Mouse (Mus musculus): ENCODE measurements around the gene Veph1.

The Veph1 gene

DNA sequence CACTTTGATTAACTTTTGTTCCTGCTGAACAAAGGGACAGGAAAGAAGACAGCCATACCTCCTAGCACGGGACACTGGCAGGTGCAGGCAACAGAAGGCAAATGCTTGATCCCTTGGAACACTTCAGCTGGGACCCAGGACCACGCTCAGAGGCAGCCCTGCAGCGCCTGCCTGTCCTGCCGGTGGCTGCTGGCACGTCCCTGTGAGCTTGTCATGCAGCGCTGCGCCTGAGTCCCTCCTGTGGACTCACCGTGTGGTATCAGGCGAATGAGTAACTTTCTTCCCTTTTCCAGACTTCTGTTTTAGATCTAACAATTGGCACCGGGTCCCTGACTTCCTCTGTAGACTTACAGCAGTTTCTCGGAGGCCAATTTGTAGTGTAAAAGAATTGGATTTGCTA is at the start of gene Veph1:
Gene Veph1, minus strand, starts transcription at position 293 of the 400 bp plus-strand sequence.
- ChIA-PET POLR2A (no interaction called here), CTCF (interaction anchor here in 1 of 4 experiments (0.6 kb wide), 1 partner anchor 320 kb away, joined by 3 read pairs; no protein-coding TSS in a partner anchor)

DNA sequence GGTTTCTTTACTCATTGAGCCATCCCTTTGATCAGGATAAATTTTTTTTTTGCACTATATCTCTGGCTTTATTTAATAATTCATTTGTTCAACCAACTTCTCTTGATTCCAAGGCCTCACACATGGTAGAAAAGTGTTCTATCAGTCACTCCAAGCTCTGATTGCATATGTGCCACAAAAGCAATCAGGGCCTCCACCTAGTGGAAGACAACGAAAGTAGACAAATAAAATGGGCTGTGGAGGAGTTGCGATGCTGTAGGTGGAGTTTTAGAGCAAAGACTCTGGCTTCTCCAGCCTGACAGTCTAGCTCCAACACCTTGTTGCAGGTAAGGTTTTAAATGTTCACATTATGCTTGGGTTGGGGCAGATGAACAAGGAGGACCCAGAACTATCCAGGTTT is 44.1 kb upstream of the Veph1 start:
- ChIA-PET CTCF (interaction anchor here in 1 of 4 experiments (1.0 kb wide), 1 partner anchor 9 kb away, joined by 3 read pairs; no protein-coding TSS in a partner anchor), POLR2A (no interaction called here)

DNA sequence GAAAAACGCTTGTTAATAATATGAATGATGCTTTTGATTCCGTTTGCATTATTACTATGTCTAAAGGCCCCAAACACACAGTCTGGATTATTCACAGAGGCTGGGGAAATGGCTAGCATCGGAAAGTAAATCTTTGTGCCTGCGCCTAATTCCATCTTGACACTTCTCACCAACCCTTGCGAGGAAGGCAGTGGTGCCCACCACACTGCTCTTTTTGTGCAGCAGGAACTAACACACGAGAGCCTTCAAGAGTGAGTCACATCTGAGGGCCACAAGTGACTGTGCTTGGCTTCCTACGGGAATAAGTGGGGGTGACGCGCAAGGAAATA is 35.7 kb upstream of the Veph1 start:
- CTCF ChIA-PET = interaction anchor here in 3 of 4 experiments (0.6 to 2.1 kb wide), 15 partner anchors 8 to 1098 kb away, joined by 3 to 11 read pairs (median 4); partner anchors contain the start of gene Gfm1 (in 1 of the 3)
- POLR2A ChIA-PET = interaction anchor here in 2 of 4 experiments (0.6 to 0.7 kb wide), 2 partner anchors 40 to 838 kb away, joined by 3 read pairs; no protein-coding TSS in a partner anchor

DNA sequence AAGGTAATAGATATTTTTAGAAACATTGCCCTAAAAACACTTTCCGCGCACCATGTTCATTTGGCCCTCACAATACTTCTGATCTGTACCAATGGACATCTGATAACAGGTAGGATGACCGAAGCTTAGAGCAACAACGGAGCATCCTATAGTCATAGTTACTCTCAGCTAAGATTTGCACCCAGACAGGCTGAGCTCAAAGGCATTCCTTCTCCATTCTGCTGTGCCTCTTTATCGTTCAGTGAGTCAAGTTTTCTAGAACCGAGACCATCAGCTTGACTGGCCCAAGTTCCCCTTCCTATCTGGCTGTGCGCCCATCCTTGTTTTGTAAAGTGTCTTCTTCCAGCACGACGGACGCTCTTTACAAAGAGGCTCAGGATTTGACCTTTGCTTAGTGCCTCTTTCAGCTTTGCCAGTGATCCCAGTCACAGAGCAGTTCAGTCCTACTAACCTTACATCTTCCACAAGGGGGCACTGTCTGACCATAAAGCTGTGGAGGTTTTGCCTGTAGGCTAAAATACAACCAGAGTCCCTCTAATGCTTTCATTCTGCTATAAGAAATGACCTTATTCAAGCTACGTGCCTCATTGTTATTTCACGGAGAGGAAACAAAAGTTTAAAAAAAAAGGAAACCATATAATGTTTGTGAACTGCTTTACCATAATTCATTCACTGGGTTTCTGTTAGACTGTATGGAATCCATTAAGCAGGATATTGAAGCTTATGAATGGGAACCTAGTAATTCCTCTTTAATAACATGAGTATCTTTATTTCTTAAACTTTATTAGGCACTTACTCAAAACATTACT is 35.2 kb upstream of the Veph1 start:
- POLR2A ChIA-PET = interaction anchor here in 3 of 4 experiments (0.6 to 0.7 kb wide), 3 partner anchors 40 to 838 kb away, joined by 3 read pairs; no protein-coding TSS in a partner anchor

DNA sequence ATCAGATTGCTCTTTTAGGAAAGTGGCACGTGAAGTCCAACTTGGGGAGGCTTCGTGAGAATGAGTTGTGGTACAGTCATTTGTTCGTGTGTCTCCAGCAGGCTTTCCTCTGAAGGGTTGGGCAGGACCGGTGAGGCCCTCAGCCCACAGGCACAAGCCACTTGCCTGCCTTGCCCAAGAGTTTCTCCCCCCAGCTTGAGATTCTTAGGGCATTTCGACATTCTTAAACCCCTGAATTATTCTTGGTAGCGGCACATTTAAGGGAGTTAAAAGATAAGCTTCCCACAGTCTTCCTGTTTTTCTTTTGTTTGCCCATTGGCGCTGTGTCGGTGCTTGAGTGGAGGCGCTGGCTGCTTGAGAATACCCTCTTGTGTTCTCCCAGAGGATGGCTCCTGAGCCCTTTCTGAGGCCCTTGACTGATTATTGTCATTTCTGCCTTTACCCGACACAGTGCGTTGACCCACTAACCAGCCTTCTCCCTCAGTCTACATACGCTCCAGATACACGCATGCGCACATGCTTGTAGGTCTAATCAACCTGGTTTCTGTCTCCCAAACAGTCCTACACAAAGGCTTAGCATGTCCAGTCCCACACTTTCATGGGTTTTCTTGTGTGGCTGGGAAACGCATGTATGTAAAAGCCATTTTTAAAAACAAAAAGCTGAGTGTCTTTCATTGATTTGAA is 34.4 kb upstream of the Veph1 start:
- ChIA-PET POLR2A (interaction anchor here in 1 of 4 experiments (0.6 kb wide), 1 partner anchor 39 kb away, joined by 3 read pairs; no protein-coding TSS in a partner anchor), CTCF (interaction anchor here in 3 of 4 experiments (0.6 to 2.1 kb wide), 14 partner anchors 8 to 1099 kb away, joined by 3 to 11 read pairs (median 4); partner anchors contain the start of gene Gfm1 (in 1 of the 3))

More for the DNA sequence above, 35.2 kb upstream of the Veph1 start:
- CTCF ChIA-PET = interaction anchor here (0.6 to 2.1 kb wide), 17 partner anchors 9 to 1098 kb away, joined by 3 to 15 read pairs (median 4); partner anchors contain the start of gene Gfm1 (in 1 of the 4)

DNA sequence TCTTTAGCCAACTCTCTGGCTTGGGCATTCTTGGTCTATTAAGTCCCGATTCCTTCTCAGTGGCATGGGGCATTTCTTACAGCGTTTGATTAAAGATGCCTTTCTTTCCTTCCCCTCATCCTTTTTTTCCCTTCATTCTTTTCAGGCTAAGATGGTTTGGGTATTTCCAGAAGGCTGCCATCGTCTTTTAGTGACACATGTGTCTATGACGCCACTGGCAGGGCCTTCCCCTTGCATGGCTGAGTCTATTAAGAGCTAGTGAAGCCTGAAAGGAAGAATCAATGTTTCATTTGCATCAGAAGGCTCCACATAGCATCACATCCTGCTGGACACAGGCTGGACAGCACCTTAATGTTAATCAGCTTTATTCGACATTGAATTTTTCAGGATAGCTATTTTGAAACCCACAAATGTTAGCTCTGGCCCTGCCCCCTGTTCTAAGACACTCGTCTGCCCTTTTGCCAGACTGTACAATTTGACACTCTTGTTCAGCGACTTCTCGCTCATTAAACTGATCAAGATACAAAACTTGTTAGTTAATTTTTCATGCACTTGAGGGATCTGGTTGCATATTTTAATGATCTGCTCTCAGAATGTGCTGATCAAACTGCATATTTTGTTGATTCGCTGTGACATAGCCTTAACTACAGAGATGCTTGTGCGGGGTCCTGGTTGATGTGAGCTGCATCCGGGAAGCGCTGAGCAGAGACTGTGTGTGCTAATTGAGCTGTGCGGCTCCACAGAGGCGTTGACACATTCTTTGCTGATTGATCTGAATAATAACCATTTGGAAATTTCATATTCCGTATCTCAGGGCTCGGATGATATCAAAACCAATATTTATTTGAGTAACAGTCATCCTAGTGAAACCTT is 29.6 kb upstream of the Veph1 start:
- CTCF ChIA-PET = no interaction called here
- POLR2A ChIA-PET = interaction anchor here in 1 of 4 experiments (0.7 kb wide), 1 partner anchor 117 kb away, joined by 4 read pairs; no protein-coding TSS in a partner anchor

DNA sequence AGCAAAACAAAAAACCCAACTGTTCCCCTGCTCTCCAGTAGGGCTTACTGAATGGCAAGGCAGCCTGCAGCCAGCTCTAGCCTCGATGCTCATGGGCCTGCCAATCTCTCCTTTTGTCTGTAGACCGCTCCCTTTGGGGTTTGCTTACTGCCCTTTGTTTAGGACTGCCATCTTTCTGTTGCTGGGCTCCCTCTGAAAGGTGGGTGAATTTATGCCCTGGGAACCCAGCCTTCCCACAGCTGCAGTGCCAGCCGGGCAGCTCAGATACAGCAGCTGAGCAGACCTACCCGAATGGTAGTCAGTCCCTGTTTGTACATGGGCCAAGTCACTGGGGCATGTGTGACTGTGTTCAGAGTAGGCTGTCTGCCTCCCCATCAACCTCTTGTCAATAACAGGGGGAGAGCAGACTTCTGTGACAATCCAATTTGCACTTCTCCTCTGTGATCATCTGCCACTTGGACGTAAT is 28.9 kb upstream of the Veph1 start:
- ChIA-PET CTCF (no interaction called here), POLR2A (no interaction called here)

DNA sequence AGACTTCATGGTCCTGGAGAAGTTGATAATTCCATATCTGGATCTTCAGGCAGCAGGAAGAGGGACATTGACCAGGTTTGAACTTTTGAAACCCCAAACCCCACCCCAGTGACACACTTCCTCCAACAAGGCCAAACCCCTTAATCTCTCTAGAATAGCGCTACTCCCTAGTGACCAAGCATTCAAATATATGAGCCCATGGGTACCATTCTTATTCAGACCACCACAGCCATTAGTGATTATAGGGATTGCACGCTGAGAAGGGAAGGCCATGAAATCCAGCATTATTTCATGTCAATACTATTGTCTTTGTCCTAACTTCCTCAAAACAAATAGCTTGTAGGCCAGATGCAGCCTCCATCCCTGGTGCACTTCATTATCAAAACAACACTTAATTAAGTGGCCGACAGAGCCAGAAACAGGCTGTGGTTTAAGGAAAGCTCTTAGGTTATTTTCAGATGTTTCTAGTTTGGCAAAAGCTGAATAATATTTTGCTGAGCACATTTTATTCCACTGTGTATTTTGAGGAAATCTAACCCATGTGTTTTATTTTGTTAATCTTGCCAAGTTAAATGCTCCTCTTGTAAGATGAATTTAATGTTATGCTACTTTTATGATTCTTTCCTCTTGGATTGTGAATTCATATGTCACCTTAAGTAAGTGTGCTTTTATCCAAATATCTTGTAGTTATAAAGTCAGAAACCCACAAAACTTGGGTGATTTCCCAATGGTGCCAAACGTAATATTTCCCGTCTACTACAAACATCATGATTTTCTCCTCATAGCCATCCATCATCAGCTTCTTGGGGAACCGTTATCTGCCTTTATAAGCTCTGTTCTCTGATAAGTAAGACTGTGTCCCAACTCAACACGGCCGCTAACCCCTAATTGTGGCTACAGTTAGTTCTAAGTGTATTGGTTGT is 18.4 kb upstream of the Veph1 start:
- CTCF ChIA-PET = no interaction called here
- POLR2A ChIA-PET = interaction anchor here in 1 of 4 experiments (0.9 kb wide), 1 partner anchor 22 kb away, joined by 3 read pairs; no protein-coding TSS in a partner anchor

DNA sequence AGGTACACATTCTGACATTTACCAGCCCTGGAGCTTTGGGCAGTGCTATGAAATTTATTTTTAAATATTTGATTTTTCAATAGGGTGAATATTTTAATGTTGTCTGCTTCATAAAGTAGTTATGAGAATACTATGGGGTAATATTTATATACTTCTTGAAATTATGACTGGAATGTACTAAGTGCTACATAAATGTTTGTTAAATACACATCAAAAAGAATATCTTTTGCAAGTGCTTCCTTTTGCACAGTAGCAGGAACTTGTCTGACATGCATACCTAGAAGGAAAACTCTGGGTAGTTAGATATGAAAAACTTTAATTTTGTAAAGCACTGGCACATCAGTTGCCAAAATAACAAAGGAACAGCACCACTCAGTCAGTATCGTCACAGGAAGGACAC is 13.9 kb upstream of the Veph1 start:
- ChIA-PET POLR2A (no interaction called here), CTCF (no interaction called here)

DNA sequence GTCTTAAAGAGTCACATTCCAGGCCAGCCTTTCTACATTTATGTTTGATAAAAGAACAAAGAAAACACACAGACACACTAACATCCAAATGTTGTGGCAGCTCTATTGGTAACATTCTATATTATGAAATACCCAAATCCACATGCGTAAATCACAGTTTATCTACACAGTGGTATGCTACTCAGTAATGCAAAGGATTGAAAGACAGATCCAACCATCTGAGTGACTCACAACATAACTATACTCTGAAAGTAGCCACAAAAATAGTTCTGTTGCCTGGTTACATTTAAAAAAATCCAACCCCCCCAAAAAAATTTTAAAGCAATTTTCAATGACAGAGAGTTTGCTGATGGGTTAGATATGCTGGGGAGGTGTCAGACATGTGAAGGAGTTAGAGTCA is 12.9 kb upstream of the Veph1 start:
- CTCF ChIA-PET = no interaction called here
- POLR2A ChIA-PET = no interaction called here

DNA sequence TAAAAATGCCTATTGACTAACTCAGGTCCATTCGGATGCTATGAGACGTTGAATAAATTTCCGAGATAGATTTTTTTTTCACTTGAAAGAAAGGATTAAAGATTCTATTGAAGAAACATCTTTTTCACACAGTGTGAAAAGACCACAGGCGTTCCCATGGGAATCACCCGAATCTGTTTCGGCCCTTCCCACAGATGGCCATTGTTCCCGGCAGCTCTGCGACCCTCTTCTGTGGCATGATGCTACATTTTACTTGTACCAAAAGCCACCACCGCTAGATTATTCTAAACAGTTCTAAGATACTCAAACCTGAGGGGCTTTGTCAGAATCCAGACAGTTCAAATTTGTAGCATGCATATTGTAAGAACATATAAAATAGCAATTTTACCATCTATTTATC is 1.4 kb downstream of the Veph1 start:
- ChIA-PET POLR2A (no interaction called here), CTCF (no interaction called here)

DNA sequence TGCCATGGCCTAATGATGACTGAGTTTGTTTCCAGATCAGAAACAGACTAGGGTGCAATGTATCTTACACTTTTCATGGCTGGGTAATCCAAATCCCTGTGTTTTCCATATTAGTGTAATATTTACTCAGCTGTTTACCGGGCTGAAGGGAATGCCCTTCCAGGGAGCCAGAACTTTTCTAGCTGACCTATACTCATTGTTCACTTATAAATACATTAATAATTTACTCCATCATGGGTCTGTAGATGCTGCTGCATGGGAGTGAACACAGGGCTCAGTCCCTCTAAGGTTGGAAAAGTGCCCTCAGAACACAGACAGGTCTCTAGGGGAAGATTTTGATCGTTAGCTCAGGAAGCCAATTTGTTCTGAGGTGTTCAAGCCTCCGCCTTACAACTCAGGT is 1.9 kb downstream of the Veph1 start:
- POLR2A ChIA-PET = interaction anchor here in 1 of 4 experiments (0.6 kb wide), 1 partner anchor 67 kb away, joined by 3 read pairs; no protein-coding TSS in a partner anchor
- CTCF ChIA-PET = no interaction called here

DNA sequence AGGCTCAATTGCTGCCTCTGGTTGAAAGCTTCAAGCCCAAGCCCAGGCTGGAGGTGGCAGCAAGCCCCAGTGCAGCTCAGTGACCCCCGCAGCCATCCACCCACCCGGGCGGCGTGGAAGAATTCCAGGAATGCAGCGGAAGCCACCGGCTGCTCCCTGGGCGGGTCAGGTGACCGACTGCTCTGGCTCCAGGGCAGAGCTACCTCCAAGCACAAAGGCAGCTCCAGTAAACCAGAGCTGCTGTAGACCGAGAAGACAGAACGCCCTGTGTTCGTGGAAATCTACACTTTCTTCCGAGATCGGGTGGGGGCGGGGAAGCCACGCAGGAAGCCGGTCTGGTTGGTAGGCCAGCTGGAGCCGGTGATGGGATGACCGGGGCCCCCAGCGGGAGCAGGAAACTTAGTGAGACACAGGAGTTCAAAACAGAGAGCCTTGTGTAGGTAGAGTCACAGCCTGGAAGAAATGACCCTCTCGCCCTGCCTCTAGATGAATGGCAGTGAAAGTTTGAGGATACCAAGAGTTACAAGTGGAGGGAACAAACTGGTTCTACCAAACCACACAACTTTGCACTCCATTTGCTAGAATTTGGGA is 4.2 kb downstream of the Veph1 start:
- ChIA-PET POLR2A (interaction anchor here in 3 of 4 experiments (0.6 to 1.5 kb wide), 15 partner anchors 9 to 1137 kb away, joined by 3 to 5 read pairs (median 3); partner anchors contain the start of genes Ccnl1 (in 1 of the 3) and Gfm1 (in 1 of the 3)), CTCF (interaction anchor here in 3 of 4 experiments (0.7 to 1.5 kb wide), 3 partner anchors 39 to 1167 kb away, joined by 3 to 7 read pairs (median 4); no protein-coding TSS in a partner anchor)

DNA sequence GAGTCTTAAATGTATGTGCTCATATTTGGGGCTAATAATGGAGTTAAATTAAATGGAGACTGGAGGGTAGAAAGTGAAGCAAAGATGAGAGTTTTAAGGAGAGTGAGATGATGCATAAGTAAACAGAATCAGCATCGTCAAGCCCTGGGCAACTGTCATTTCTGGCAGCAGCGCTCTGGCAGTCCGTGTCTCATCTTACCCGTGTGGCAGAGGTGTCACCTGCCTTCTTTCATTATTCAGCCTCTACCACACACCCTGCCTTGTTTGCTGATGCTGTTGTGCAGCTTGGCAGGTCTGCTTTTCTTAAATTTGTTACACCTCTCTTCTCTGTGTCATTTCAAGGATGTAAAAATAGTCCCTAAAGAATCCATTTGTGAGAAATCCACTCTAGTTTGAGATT is 33.4 kb downstream of the Veph1 start:
- ChIA-PET CTCF (no interaction called here), POLR2A (no interaction called here)

DNA sequence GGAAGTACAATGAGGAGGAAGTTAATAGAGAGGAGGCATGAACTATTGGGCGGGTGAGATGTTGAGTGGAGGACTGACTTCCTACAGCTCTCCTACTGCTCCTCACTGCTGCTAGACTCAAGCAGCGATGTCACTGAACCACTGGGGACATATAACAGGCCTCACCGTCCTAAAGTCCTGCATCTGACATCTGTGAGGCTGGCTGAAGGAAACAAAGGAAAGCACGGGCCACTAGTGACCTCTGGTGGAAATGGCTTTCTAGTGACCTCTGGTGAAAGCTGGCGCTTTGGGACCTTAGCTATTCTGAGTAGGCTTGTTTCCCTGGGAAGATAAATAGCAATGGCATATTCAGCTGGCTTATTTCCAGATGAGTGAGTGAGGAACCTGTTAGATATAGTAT is 34.3 kb downstream of the Veph1 start:
- POLR2A ChIA-PET = no interaction called here
- CTCF ChIA-PET = interaction anchor here in 1 of 4 experiments (1.4 kb wide), 1 partner anchor 70 kb away, joined by 5 read pairs; no protein-coding TSS in a partner anchor

DNA sequence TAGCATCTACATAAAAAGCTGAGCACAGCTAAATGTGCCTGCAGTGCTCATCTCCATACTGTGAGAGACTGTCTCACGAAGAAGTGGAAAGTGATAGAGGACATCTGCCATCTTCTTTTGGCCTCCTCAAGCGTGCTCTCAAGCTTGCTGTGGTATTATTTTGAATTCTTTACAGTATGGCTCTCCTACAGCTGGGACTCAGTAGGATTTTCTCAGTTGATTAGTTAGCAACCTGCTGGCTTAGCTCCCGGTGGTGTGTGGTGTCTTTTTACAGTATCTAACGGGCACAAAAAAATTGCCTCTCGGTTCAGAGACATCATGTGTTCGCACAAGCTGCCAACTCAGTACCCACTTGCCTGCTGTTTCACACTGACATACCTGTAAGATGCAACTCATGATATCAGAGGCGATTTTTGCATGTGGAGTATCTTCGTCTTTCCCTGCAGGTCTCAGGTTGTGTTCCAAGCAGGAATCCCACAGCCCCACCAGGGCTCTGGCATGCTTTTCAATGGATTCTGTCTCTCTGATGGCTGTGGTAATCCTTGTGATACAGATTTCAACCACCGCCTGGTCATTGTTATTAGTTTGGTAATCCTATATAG is 42.0 kb downstream of the Veph1 start:
- ChIA-PET CTCF (no interaction called here), POLR2A (no interaction called here)

DNA sequence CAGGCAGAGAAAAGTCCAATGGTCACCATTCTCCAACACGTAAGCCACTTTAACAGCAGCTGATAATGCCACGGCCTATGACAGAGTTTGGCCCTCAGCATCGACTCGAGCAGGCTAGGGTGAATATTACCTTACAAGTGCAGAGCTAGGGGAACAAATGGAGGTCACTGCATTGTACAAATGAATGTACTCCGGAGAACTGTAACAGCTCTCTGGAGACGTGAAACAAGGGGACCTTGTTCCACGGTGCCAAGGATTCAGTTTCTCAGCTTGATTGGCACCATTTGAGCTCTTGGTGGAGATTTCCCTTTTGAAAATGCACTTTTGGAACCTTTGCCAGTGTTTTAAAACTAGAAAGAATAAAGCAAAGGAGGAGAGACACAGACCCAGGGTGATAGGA is 44.8 kb downstream of the Veph1 start:
- POLR2A ChIA-PET = interaction anchor here in 1 of 4 experiments (0.5 kb wide), 1 partner anchor 649 kb away, joined by 3 read pairs; no protein-coding TSS in a partner anchor
- CTCF ChIA-PET = no interaction called here

Measured in embryonic stem cell, embryonic (primary cell).